Mouse (Mus musculus): ENCODE data around the gene Slc7a8.
A peak's percentile ranks its signal among the peaks of the same experiment; 100 is the strongest.

Gene Slc7a8

GRCm38 (mm10) chr14:54737634-54738033 is 44.1 kb downstream of the Slc7a8 start:
- no peak for DNase-seq (ENCODE audit: low spot score)

GRCm38 (mm10) chr14:54736555-54737552 is 44.9 kb downstream of the Slc7a8 start:
- DNase-seq (ENCODE audit: low spot score), result no peak

GRCm38 (mm10) chr14:54735221-54735620 is 46.5 kb downstream of the Slc7a8 start:
- DNase-seq (ENCODE audit: low spot score), result no peak

GRCm38 (mm10) chr14:54734004-54734403 is 47.7 kb downstream of the Slc7a8 start:
- no peak for DNase-seq (ENCODE audit: low spot score)

- no peak for DNase-seq (ENCODE audit: low spot score)
These were observed 49.5 kb downstream of the Slc7a8 start for GRCm38 (mm10) chr14:54732206-54732605.

- DNase-seq (ENCODE audit: low spot score), result no peak
These were observed 51.4 kb downstream of the Slc7a8 start for GRCm38 (mm10) chr14:54730305-54730704.

GRCm38 (mm10) chr14:54728823-54729653 is 52.7 kb downstream of the Slc7a8 start:
- no peak for DNase-seq (ENCODE audit: low spot score)

- no peak for DNase-seq (ENCODE audit: low spot score)
These were observed 54.2 kb downstream of the Slc7a8 start for GRCm38 (mm10) chr14:54727565-54727964.

GRCm38 (mm10) chr14:54724049-54724448 is 57.7 kb downstream of the Slc7a8 start:
- no peak for DNase-seq (ENCODE audit: low spot score)

GRCm38 (mm10) chr14:54721711-54722110 is 60.0 kb downstream of the Slc7a8 start:
- DNase-seq (ENCODE audit: low spot score), result no peak

- DNase-seq (ENCODE audit: low spot score), result no peak
These were observed 60.9 kb downstream of the Slc7a8 start for GRCm38 (mm10) chr14:54720654-54721350.

GRCm38 (mm10) chr14:54720041-54720440 is 61.7 kb downstream of the Slc7a8 start:
- DNase-seq (ENCODE audit: low spot score), result no peak

GRCm38 (mm10) chr14:54715402-54715801 is 66.3 kb downstream of the Slc7a8 start:
- DNase-seq (ENCODE audit: low spot score), result no peak

GRCm38 (mm10) chr14:54714617-54715081 is 67.1 kb downstream of the Slc7a8 start:
- DNase-seq (ENCODE audit: low spot score), result peak; percentile 21

GRCm38 (mm10) chr14:54714121-54714520 is 67.6 kb downstream of the Slc7a8 start:
- DNase-seq (ENCODE audit: low spot score), result peak; percentile 65

GRCm38 (mm10) chr14:54712861-54713260 is 68.9 kb downstream of the Slc7a8 start:
- no peak for DNase-seq (ENCODE audit: low spot score)

- no peak for DNase-seq (ENCODE audit: low spot score)
These were observed 69.7 kb downstream of the Slc7a8 start, which contains the start of gene Cebpe for GRCm38 (mm10) chr14:54712074-54712473. Gene Cebpe, minus strand, starts transcription at chr14:54712174.

- DNase-seq (ENCODE audit: low spot score), result no peak
These were observed 72.7 kb downstream of the Slc7a8 start for GRCm38 (mm10) chr14:54709054-54709453.

GRCm38 (mm10) chr14:54706589-54707320 is 75.0 kb downstream of the Slc7a8 start:
- DNase-seq (ENCODE audit: low spot score), result no peak

GRCm38 (mm10) chr14:54705844-54706243 is 75.9 kb downstream of the Slc7a8 start:
- DNase-seq (ENCODE audit: low spot score), result no peak

GRCm38 (mm10) chr14:54703207-54703606 is 78.5 kb downstream of the Slc7a8 start:
- no peak for DNase-seq (ENCODE audit: low spot score)
